Mouse (Mus musculus) embryonic facial prominence, embryonic 14.5 days (tissue): ENCODE measurements around the gene Zyx. TPM values are rescaled to one million over a fixed set of nuclear protein-coding genes. Genes with fewer than 3 reads are reported as not detected.

Experiments
- ATAC-seq: fragments of 200-750 bp; cut with Nextera tagmentation; 2 replicates; pipeline ENCODE4 v1.8.0; 2017; ENCODE audit warnings: low read depth, moderate number of reproducible peaks, moderate TSS enrichment
- DNase-seq: peaks from one replicate; pipeline ENCODE4 v3.0.0-alpha.2; 2015; ENCODE audit warnings: low spot score
- H3K27ac ChIP-seq: fragments of 300-500 bp; sonication (generic); replicated peaks from 2 replicates; pipeline ENCODE4 v1.5.1; 2014; ENCODE audit warnings: low read depth, mild to moderate bottlenecking, low read length, moderate library complexity
- H3K27me3 ChIP-seq: fragments of 300-500 bp; sonication (generic); replicated peaks from 2 replicates; pipeline ENCODE4 v1.6.1; 2014; ENCODE audit warnings: low read length; ENCODE audit not compliant: control insufficient read depth, insufficient read depth
- H3K36me3 ChIP-seq: fragments of 300-500 bp; sonication (generic); 2 replicates; pipeline ENCODE4 v1.6.1; 2014; ENCODE audit warnings: low read length, mixed read lengths; ENCODE audit not compliant: control insufficient read depth, insufficient read depth
- H3K4me1 ChIP-seq: fragments of 300-500 bp; sonication (generic); 2 replicates; pipeline ENCODE4 v1.6.1; 2014; ENCODE audit warnings: antibody characterized with exemption, low read length; ENCODE audit not compliant: control insufficient read depth, insufficient read depth
- H3K4me2 ChIP-seq: fragments of 300-500 bp; sonication (generic); 2 replicates; pipeline ENCODE4 v1.6.1; 2014; ENCODE audit warnings: low read depth, mild to moderate bottlenecking, low read length, moderate library complexity, mixed read lengths
- H3K4me3 ChIP-seq: fragments of 300-500 bp; sonication (generic); 2 replicates; pipeline ENCODE4 v1.5.1; 2014; ENCODE audit warnings: low read depth, mild to moderate bottlenecking, low read length
- H3K9ac ChIP-seq: fragments of 300-500 bp; sonication (generic); 2 replicates; pipeline ENCODE4 v1.6.1; 2014; ENCODE audit warnings: low read depth, mild to moderate bottlenecking, low read length, moderate library complexity, mixed read lengths
- H3K9me3 ChIP-seq: fragments of 300-500 bp; sonication (generic); 2 replicates; pipeline ENCODE4 v1.6.1; 2016; ENCODE audit warnings: low read length; ENCODE audit not compliant: control insufficient read depth
- WGBS: fragments of 180-500 bp; shearing (Covaris S2); extraction: QIAGEN DNeasy Blood & Tissue Kit; methylation state at CpG from one replicate; pipeline ENCODE4 v1.1.7; 2014; 5-methylcytosine and 5-hydroxymethylcytosine counted together
- polyA plus RNA-seq: library from polyadenylated mRNA; unstranded; fragments of >200 nt; fragmentation: Nextera tagmentation; extraction: Ambion mirVana; gene quantifications from 2 replicates; pipeline ENCODE4 v1.2.1, GENCODE M21; 2014

The Zyx gene
- 155 and 156 TPM in 2 replicates for polyA plus RNA-seq

- H3K9ac ChIP-seq, result peak within 1 kb of the TSS; percentile 95
- H3K36me3 ChIP-seq, result peaks cover 24% of the 10 kb centered on the region
- H3K4me2 ChIP-seq, result peak within 1 kb of the TSS; percentile 90
- DNase-seq, result peak; percentile 96
- H3K9me3 ChIP-seq, result no peaks in the 10 kb centered on the region
- H3K4me1 ChIP-seq, result peaks cover 35% of the 10 kb centered on the region
- no peaks in the 10 kb centered on the region for H3K27me3 ChIP-seq
- WGBS, result under 1% methylated on average over 15 of the region's 36 CpGs
- peak within 1 kb of the TSS; percentile 95 for H3K27ac ChIP-seq
- ATAC-seq, result peak; percentile 93
- H3K4me3 ChIP-seq, result peak within 1 kb of the TSS; percentile 85
Measured at GRCm38 (mm10) chr6:42349426-42350020, at the start of gene Zyx. Zyx (plus strand) TSS chr6:42349630.

- H3K27ac ChIP-seq, result no peak overlapping the region
- 46% methylated on average over 8 of the region's 8 CpGs for WGBS
- no peak overlapping the region for H3K4me2 ChIP-seq
- ATAC-seq (no peak), DNase-seq (no peak)
- H3K4me1 ChIP-seq, result no peaks in the 10 kb centered on the region
- H3K4me3 ChIP-seq, result no peak overlapping the region
- H3K27me3 ChIP-seq, result no peaks in the 10 kb centered on the region
- no peak overlapping the region for H3K9ac ChIP-seq
- no peaks in the 10 kb centered on the region for H3K36me3 ChIP-seq
- no peaks in the 10 kb centered on the region for H3K9me3 ChIP-seq
Measured at GRCm38 (mm10) chr6:42309816-42310378, 39.5 kb upstream of the Zyx start.

GRCm38 (mm10) chr6:42310427-42311053 lies 38.9 kb upstream of the Zyx start:
- H3K4me2 ChIP-seq, result no peak overlapping the region
- no peak overlapping the region for H3K4me3 ChIP-seq
- ATAC-seq (no peak), DNase-seq (no peak)
- H3K36me3 ChIP-seq, result no peaks in the 10 kb centered on the region
- WGBS, result 84% methylated on average over 2 of the region's 2 CpGs
- no peaks in the 10 kb centered on the region for H3K27me3 ChIP-seq
- no peaks in the 10 kb centered on the region for H3K4me1 ChIP-seq
- no peak overlapping the region for H3K27ac ChIP-seq
- no peaks in the 10 kb centered on the region for H3K9me3 ChIP-seq
- no peak overlapping the region for H3K9ac ChIP-seq

- no peak overlapping the region for H3K27ac ChIP-seq
- WGBS, result 81% methylated on average over 4 of the region's 4 CpGs
- H3K9me3 ChIP-seq, result no peaks in the 10 kb centered on the region
- H3K27me3 ChIP-seq, result peaks cover 11% of the 10 kb centered on the region
- DNase-seq (no peak), ATAC-seq (no peak)
- H3K4me3 ChIP-seq, result no peak overlapping the region
- H3K9ac ChIP-seq, result no peak overlapping the region
- no peaks in the 10 kb centered on the region for H3K4me1 ChIP-seq
- H3K36me3 ChIP-seq, result no peaks in the 10 kb centered on the region
- H3K4me2 ChIP-seq, result no peak overlapping the region
Measured at GRCm38 (mm10) chr6:42318293-42318692, 31.1 kb upstream of the Zyx start.

GRCm38 (mm10) chr6:42323371-42324066 lies 25.9 kb upstream of the Zyx start:
- H3K4me3 ChIP-seq, result peak overlapping the region; percentile 62
- ATAC-seq (no peak; the same call in 1 of the 2 replicates), DNase-seq (no peak)
- H3K4me2 ChIP-seq, result peak overlapping the region; percentile 79
- no peaks in the 10 kb centered on the region for H3K36me3 ChIP-seq
- peak overlapping the region; percentile 66 for H3K9ac ChIP-seq
- 0 out of 2 replicates have a peak, but pooled peaks cover 4% of the 10 kb centered on the region for H3K4me1 ChIP-seq
- WGBS, result 2% methylated on average over 22 of the region's 28 CpGs
- H3K27ac ChIP-seq, result no peak overlapping the region
- peaks cover 22% of the 10 kb centered on the region for H3K27me3 ChIP-seq
- H3K9me3 ChIP-seq, result no peaks in the 10 kb centered on the region

DNA sequence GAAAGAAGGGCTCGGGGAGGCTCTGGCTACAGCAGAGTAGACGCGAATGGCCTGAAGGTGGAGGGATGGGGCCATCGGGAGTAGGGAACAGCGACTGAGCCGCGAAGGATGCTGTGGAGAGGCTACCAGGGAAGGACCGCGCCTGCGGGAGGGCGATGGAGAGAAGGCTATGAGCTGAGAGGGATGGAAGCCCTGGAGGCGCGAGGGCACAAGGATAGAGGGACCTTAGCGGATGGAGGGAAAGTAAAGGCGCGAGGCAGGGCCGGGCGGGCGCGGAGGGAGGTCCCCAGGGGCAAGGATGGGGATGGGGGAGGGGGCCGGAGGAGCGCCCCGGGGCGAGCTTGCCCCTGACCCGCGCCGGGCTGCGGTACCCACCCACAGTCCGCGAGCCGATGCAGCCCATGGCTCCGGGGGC lies 25.4 kb upstream of the Zyx start:
- Histone ChIP-seq H3K9ac (peak overlapping the region; percentile 66), H3K4me2 (peak overlapping the region; percentile 79), H3K9me3 (no peaks in the 10 kb centered on the region), H3K27me3 (peaks cover 22% of the 10 kb centered on the region), H3K27ac (no peak overlapping the region; the same call in 1 of the 2 replicates), H3K36me3 (no peaks in the 10 kb centered on the region), H3K4me3 (peak overlapping the region; percentile 62), H3K4me1 (0 out of 2 replicates have a peak, but pooled peaks cover 4% of the 10 kb centered on the region)
- ATAC-seq, result peak; percentile 58
- DNase-seq, result peak; percentile 10
- WGBS, result 0% methylated on average over 15 of the region's 32 CpGs

- H3K27ac ChIP-seq, result no peak within 1 kb of the TSS; the same call in 1 of the 2 replicates
- peak within 1 kb of the TSS; percentile 79 for H3K4me2 ChIP-seq
- WGBS, result under 1% methylated on average over 18 of the region's 68 CpGs
- ATAC-seq (peak; percentile 89), DNase-seq (peak; percentile 46)
- H3K4me1 ChIP-seq, result 0 out of 2 replicates have a peak, but pooled peaks cover 4% of the 10 kb centered on the region
- peak within 1 kb of the TSS; percentile 66 for H3K9ac ChIP-seq
- peak within 1 kb of the TSS; percentile 62 for H3K4me3 ChIP-seq
- peaks cover 22% of the 10 kb centered on the region for H3K27me3 ChIP-seq
- no peaks in the 10 kb centered on the region for H3K9me3 ChIP-seq
- H3K36me3 ChIP-seq, result no peaks in the 10 kb centered on the region
Measured at GRCm38 (mm10) chr6:42324482-42325267, 24.8 kb upstream of the Zyx start, which contains the start of gene Fam131b. Fam131b (minus strand) TSS chr6:42324643.

DNA sequence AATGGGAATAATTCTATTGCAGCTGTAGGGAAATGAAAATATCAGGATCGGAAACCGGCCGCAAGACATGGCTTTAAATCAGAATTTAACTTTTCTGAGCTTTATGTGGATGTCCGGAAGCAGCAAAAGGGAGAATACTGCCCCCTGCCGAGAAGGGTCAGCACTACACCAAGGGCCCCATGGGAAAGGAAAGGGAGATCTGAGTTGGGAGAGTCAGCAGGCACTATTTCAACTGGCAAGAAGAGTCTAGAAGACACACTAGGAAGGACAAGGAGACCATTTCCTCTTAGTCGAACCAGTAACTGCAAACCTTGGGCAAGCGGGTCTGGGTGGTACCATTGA lies 24.2 kb upstream of the Zyx start:
- H3K9ac ChIP-seq, result no peak overlapping the region
- H3K4me2 ChIP-seq, result peak overlapping the region; percentile 79
- peak overlapping the region; percentile 62 for H3K4me3 ChIP-seq
- 0 out of 2 replicates have a peak, but pooled peaks cover 4% of the 10 kb centered on the region for H3K4me1 ChIP-seq
- no peak overlapping the region for H3K27ac ChIP-seq
- H3K36me3 ChIP-seq, result no peaks in the 10 kb centered on the region
- H3K27me3 ChIP-seq, result peaks cover 22% of the 10 kb centered on the region
- 4% methylated on average over 7 of the region's 7 CpGs for WGBS
- no peaks in the 10 kb centered on the region for H3K9me3 ChIP-seq
- ATAC-seq (no peak), DNase-seq (peak; percentile 36)
